Mouse (Mus musculus) myocyte (in vitro differentiated cells): ENCODE results near the gene Atg9a.

Experiments
- CEBPB ChIP-seq: IDR thresholded peaks from 2 replicates; pipeline ENCODE4 v1.6.1; 2011; ENCODE audit warnings: mild to moderate bottlenecking, moderate library complexity; ENCODE audit not compliant: poor library complexity, insufficient read depth, severe bottlenecking
- E2F4 ChIP-seq: IDR thresholded peaks from one replicate; pipeline ENCODE4 v1.6.1; 2011; ENCODE audit warnings: mild to moderate bottlenecking, control low read depth, moderate library complexity; ENCODE audit not compliant: insufficient read depth
- MAX ChIP-seq: IDR thresholded peaks from one replicate; pipeline ENCODE4 v1.6.1; 2011; ENCODE audit warnings: low read depth, mild to moderate bottlenecking, control low read depth
- MYOG ChIP-seq, 3 experiments: IDR thresholded peaks; one replicate each; pipeline ENCODE4 v1.6.1; 2011; ENCODE audit warnings: control low read depth in 2 of 3, low read depth in 2 of 3, mild to moderate bottlenecking in 2 of 3; ENCODE audit not compliant: insufficient read length in 2 of 3, control insufficient read depth in 1 of 3, insufficient read depth in 1 of 3
- POLR2A ChIP-seq: IDR thresholded peaks from one replicate; pipeline ENCODE4 v1.6.1; 2011; ENCODE audit warnings: low read depth, mild to moderate bottlenecking, control low read depth, moderate library complexity; ENCODE audit not compliant: insufficient read length
- POLR2AphosphoS2 ChIP-seq: IDR thresholded peaks from one replicate; pipeline ENCODE4 v1.6.1; 2011; ENCODE audit warnings: low read depth, control low read depth; ENCODE audit not compliant: insufficient read length
- REST ChIP-seq: IDR thresholded peaks from one replicate; pipeline ENCODE4 v1.6.1; 2011; ENCODE audit warnings: mild to moderate bottlenecking, control low read depth, moderate library complexity; ENCODE audit not compliant: insufficient read depth, insufficient read length
- SRF ChIP-seq: IDR thresholded peaks from one replicate; pipeline ENCODE4 v1.6.1; 2011; ENCODE audit warnings: low read depth; ENCODE audit not compliant: control insufficient read depth, insufficient read length
- TCF12 ChIP-seq: IDR thresholded peaks from one replicate; pipeline ENCODE4 v1.6.1; 2011; ENCODE audit warnings: mild to moderate bottlenecking, control low read depth; ENCODE audit not compliant: poor library complexity, insufficient read depth, severe bottlenecking
- USF1 ChIP-seq: IDR thresholded peaks from one replicate; pipeline ENCODE4 v1.6.1; 2011; ENCODE audit warnings: low read depth, mild to moderate bottlenecking, control low read depth, moderate library complexity

GRCm38 (mm10) chr1:75208967-75209678, 17.1 kb upstream of the Atg9a start:
- TF ChIP-seq MAX (no peak), USF1 (no peak), POLR2AphosphoS2 (no peak), POLR2A (no peak), TCF12 (no peak), E2F4 (no peak), CEBPB (no peak), SRF (no peak), REST (no peak), MYOG (IDR thresholded peaks at IDR 0.05; ENCODE audit: control insufficient read depth in 1 of 3, insufficient read depth in 1 of 3, insufficient read length in 2 of 3, low read depth in 2 of 3) (no peak)
